Mouse (Mus musculus) brain, embryonic 14.5 days (tissue): ENCODE results near the gene Gm21969.

Source experiments
- CTCF ChIP-seq: fragments of 200-500 bp; IDR thresholded peaks from 2 replicates; pipeline ENCODE4 v1.5.1; 2012; ENCODE audit warnings: inconsistent platforms, mild to moderate bottlenecking, moderate library complexity, borderline replicate concordance; ENCODE audit not compliant: insufficient read depth, insufficient read length; ENCODE audit errors: extremely low read depth
- POLR2A ChIP-seq: fragments of 200-500 bp; IDR thresholded peaks from 2 replicates; pipeline ENCODE4 v1.6.1; 2012; ENCODE audit warnings: mild to moderate bottlenecking, inconsistent platforms, borderline replicate concordance; ENCODE audit not compliant: poor library complexity, insufficient read depth, insufficient read length, severe bottlenecking; ENCODE audit errors: extremely low read depth

GRCm38 (mm10) chr4:139616276-139617000 is 13.5 kb downstream of the Gm21969 start:
- TF ChIP-seq CTCF (no peak), POLR2A (no peak)
